Mouse (Mus musculus): ENCODE data around the gene Cib1.

Cib1 gene

GRCm38 (mm10) chr7:80215398-80215797, 17.2 kb downstream of the Cib1 start:
- H3K36me3 ChIP-seq (ENCODE audit: control insufficient read depth, insufficient read depth, low read length, poor library complexity, severe bottlenecking): peaks cover 14% of the 10 kb centered on the region
- DNase-seq (ENCODE audit: low read depth, low spot score): peak; percentile 88
- no peaks in the 10 kb centered on the region for H3K27me3 ChIP-seq (ENCODE audit: control insufficient read depth, insufficient read depth, low read length, poor library complexity, severe bottlenecking)

- peak; percentile 67 for DNase-seq (ENCODE audit: low read depth, low spot score)
- Histone ChIP-seq H3K36me3 (ENCODE audit: control insufficient read depth, insufficient read depth, low read length, poor library complexity, severe bottlenecking) (peaks cover 8% of the 10 kb centered on the region), H3K27me3 (ENCODE audit: control insufficient read depth, insufficient read depth, low read length, poor library complexity, severe bottlenecking) (no peaks in the 10 kb centered on the region)
Observed at GRCm38 (mm10) chr7:80214459-80214858, 18.2 kb downstream of the Cib1 start.

- no peak for DNase-seq (ENCODE audit: low read depth, low spot score)
- H3K27me3 ChIP-seq (ENCODE audit: control insufficient read depth, insufficient read depth, low read length, poor library complexity, severe bottlenecking): no peaks in the 10 kb centered on the region
- H3K36me3 ChIP-seq (ENCODE audit: control insufficient read depth, insufficient read depth, low read length, poor library complexity, severe bottlenecking): peaks cover 5% of the 10 kb centered on the region
Observed at GRCm38 (mm10) chr7:80213604-80214003, 19.0 kb downstream of the Cib1 start.

GRCm38 (mm10) chr7:80210982-80211381, 21.6 kb downstream of the Cib1 start:
- Histone ChIP-seq H3K27me3 (ENCODE audit: control insufficient read depth, insufficient read depth, low read length, poor library complexity, severe bottlenecking) (no peaks in the 10 kb centered on the region), H3K36me3 (ENCODE audit: control insufficient read depth, insufficient read depth, low read length, poor library complexity, severe bottlenecking) (peaks cover 5% of the 10 kb centered on the region)
- no peak for DNase-seq (ENCODE audit: low read depth, low spot score)

GRCm38 (mm10) chr7:80209669-80210068, 22.9 kb downstream of the Cib1 start:
- peaks cover 5% of the 10 kb centered on the region for H3K36me3 ChIP-seq (ENCODE audit: control insufficient read depth, insufficient read depth, low read length, poor library complexity, severe bottlenecking)
- DNase-seq (ENCODE audit: low read depth, low spot score): peak; percentile 94
- no peaks in the 10 kb centered on the region for H3K27me3 ChIP-seq (ENCODE audit: control insufficient read depth, insufficient read depth, low read length, poor library complexity, severe bottlenecking)

- no peak for DNase-seq (ENCODE audit: low read depth, low spot score)
Observed at GRCm38 (mm10) chr7:80208738-80209430, 23.7 kb downstream of the Cib1 start.

GRCm38 (mm10) chr7:80208026-80208642, 24.5 kb downstream of the Cib1 start:
- peaks cover 1% of the 10 kb centered on the region; the same call in 1 of the 2 replicates for H3K36me3 ChIP-seq (ENCODE audit: control insufficient read depth, insufficient read depth, low read length, poor library complexity, severe bottlenecking)
- no peaks in the 10 kb centered on the region for H3K27me3 ChIP-seq (ENCODE audit: control insufficient read depth, insufficient read depth, low read length, poor library complexity, severe bottlenecking)
- no peak for DNase-seq (ENCODE audit: low read depth, low spot score)

More at GRCm38 (mm10) chr7:80208738-80209430, 23.7 kb downstream of the Cib1 start:
- Histone ChIP-seq H3K27me3 (ENCODE audit: control insufficient read depth, insufficient read depth, low read length, poor library complexity, severe bottlenecking) (no peaks in the 10 kb centered on the region), H3K36me3 (ENCODE audit: control insufficient read depth, insufficient read depth, low read length, poor library complexity, severe bottlenecking) (peaks cover 5% of the 10 kb centered on the region)

GRCm38 (mm10) chr7:80207314-80207731, 25.3 kb downstream of the Cib1 start:
- no peak for DNase-seq (ENCODE audit: low read depth, low spot score)
- Histone ChIP-seq H3K36me3 (ENCODE audit: control insufficient read depth, insufficient read depth, low read length, poor library complexity, severe bottlenecking) (no peaks in the 10 kb centered on the region), H3K27me3 (ENCODE audit: control insufficient read depth, insufficient read depth, low read length, poor library complexity, severe bottlenecking) (no peaks in the 10 kb centered on the region)

- Histone ChIP-seq H3K27me3 (ENCODE audit: control insufficient read depth, insufficient read depth, low read length, poor library complexity, severe bottlenecking) (no peaks in the 10 kb centered on the region), H3K36me3 (ENCODE audit: control insufficient read depth, insufficient read depth, low read length, poor library complexity, severe bottlenecking) (no peaks in the 10 kb centered on the region)
- DNase-seq (ENCODE audit: low read depth, low spot score): peak; percentile 55
Observed at GRCm38 (mm10) chr7:80205705-80206589, 26.7 kb downstream of the Cib1 start.

GRCm38 (mm10) chr7:80204961-80205360, 27.7 kb downstream of the Cib1 start:
- Histone ChIP-seq H3K36me3 (ENCODE audit: control insufficient read depth, insufficient read depth, low read length, poor library complexity, severe bottlenecking) (peaks cover 2% of the 10 kb centered on the region; the same call in 1 of the 2 replicates), H3K27me3 (ENCODE audit: control insufficient read depth, insufficient read depth, low read length, poor library complexity, severe bottlenecking) (no peaks in the 10 kb centered on the region)
- DNase-seq (ENCODE audit: low read depth, low spot score): peak; percentile 58

GRCm38 (mm10) chr7:80204362-80204761, 28.3 kb downstream of the Cib1 start:
- DNase-seq (ENCODE audit: low read depth, low spot score): no peak
- H3K27me3 ChIP-seq (ENCODE audit: control insufficient read depth, insufficient read depth, low read length, poor library complexity, severe bottlenecking): no peaks in the 10 kb centered on the region

GRCm38 (mm10) chr7:80203638-80204096, 28.9 kb downstream of the Cib1 start:
- DNase-seq (ENCODE audit: low read depth, low spot score): peak; percentile 85
- Histone ChIP-seq H3K36me3 (ENCODE audit: control insufficient read depth, insufficient read depth, low read length, poor library complexity, severe bottlenecking) (peaks cover 4% of the 10 kb centered on the region; the same call in 1 of the 2 replicates), H3K27me3 (ENCODE audit: control insufficient read depth, insufficient read depth, low read length, poor library complexity, severe bottlenecking) (no peaks in the 10 kb centered on the region)

More at GRCm38 (mm10) chr7:80204362-80204761, 28.3 kb downstream of the Cib1 start:
- H3K36me3 ChIP-seq (ENCODE audit: control insufficient read depth, insufficient read depth, low read length, poor library complexity, severe bottlenecking): peaks cover 4% of the 10 kb centered on the region; the same call in 1 of the 2 replicates

- no peak for DNase-seq (ENCODE audit: low read depth, low spot score)
- Histone ChIP-seq H3K36me3 (ENCODE audit: control insufficient read depth, insufficient read depth, low read length, poor library complexity, severe bottlenecking) (peaks cover 4% of the 10 kb centered on the region; the same call in 1 of the 2 replicates), H3K27me3 (ENCODE audit: control insufficient read depth, insufficient read depth, low read length, poor library complexity, severe bottlenecking) (no peaks in the 10 kb centered on the region)
Observed at GRCm38 (mm10) chr7:80202961-80203360, 29.7 kb downstream of the Cib1 start.

- Histone ChIP-seq H3K36me3 (ENCODE audit: control insufficient read depth, insufficient read depth, low read length, poor library complexity, severe bottlenecking) (peaks cover 4% of the 10 kb centered on the region; the same call in 1 of the 2 replicates), H3K27me3 (ENCODE audit: control insufficient read depth, insufficient read depth, low read length, poor library complexity, severe bottlenecking) (no peaks in the 10 kb centered on the region)
- no peak for DNase-seq (ENCODE audit: low read depth, low spot score)
Observed at GRCm38 (mm10) chr7:80201888-80202540, 30.6 kb downstream of the Cib1 start.

Measured in splenic B cell, adult 2 months (primary cell).